Mouse (Mus musculus): ENCODE results near the gene Nup50. TPM values are rescaled to one million over a fixed set of nuclear protein-coding genes. Genes with fewer than 3 reads are reported as not detected.
"Not testable (repeated sequence)": the region's sequence is repeated elsewhere in the genome, so short reads cannot be mapped to it uniquely, and the experiment has no call there.

Gene Nup50
- 49.4 and 49.6 TPM in 2 replicates for polyA plus RNA-seq (2016; fragmentation: Nextera tagmentation; extraction: Ambion mirVana)

GRCm38 (mm10) chr15:84922884-84923507, at the start of gene Nup50:
Nup50 (plus strand) TSS chr15:84923411.
- H3K4me2 ChIP-seq (replicated peaks) = peak within 1 kb of the TSS; percentile 89
- peak within 1 kb of the TSS; percentile 94 for H3K27ac ChIP-seq
- H3K4me1 ChIP-seq = peaks cover 29% of the 10 kb centered on the region
- H3K4me3 ChIP-seq = peak within 1 kb of the TSS; percentile 99
- H3K27me3 ChIP-seq (replicated peaks) = no peaks in the 10 kb centered on the region
- peak within 1 kb of the TSS; percentile 99 for H3K9ac ChIP-seq
- peak; percentile 90 for ATAC-seq (ENCODE audit: low FRiP score, low read depth)
- H3K36me3 ChIP-seq = peaks cover 9% of the 10 kb centered on the region; the same call in 1 of the 2 replicates
- under 1% methylated on average over 60 of the region's 60 CpGs for WGBS
- H3K9me3 ChIP-seq = no peaks in the 10 kb centered on the region

- no peaks in the 10 kb centered on the region for H3K9me3 ChIP-seq
- WGBS = 80% methylated on average over 4 of the region's 4 CpGs
- H3K36me3 ChIP-seq = no peaks in the 10 kb centered on the region
- H3K27me3 ChIP-seq (replicated peaks) = no peaks in the 10 kb centered on the region
- H3K4me1 ChIP-seq = no peaks in the 10 kb centered on the region
- no peak for ATAC-seq (ENCODE audit: low FRiP score, low read depth)
- no peak overlapping the region for H3K4me3 ChIP-seq
- H3K9ac ChIP-seq = no peak overlapping the region
- no peak overlapping the region for H3K4me2 ChIP-seq (replicated peaks)
- no peak overlapping the region for H3K27ac ChIP-seq
Measured at GRCm38 (mm10) chr15:84873867-84874266, 49.3 kb upstream of the Nup50 start.

- Histone ChIP-seq H3K9ac (no peak overlapping the region), H3K4me1 (no peaks in the 10 kb centered on the region), H3K27me3 (replicated peaks) (no peaks in the 10 kb centered on the region), H3K4me2 (replicated peaks) (no peak overlapping the region), H3K4me3 (no peak overlapping the region), H3K9me3 (no peaks in the 10 kb centered on the region), H3K27ac (no peak overlapping the region), H3K36me3 (no peaks in the 10 kb centered on the region)
- 84% methylated on average over 12 of the region's 12 CpGs for WGBS
- ATAC-seq (ENCODE audit: low FRiP score, low read depth) = no peak
Measured at GRCm38 (mm10) chr15:84877029-84877815, 46.0 kb upstream of the Nup50 start.

GRCm38 (mm10) chr15:84888066-84888465, 35.1 kb upstream of the Nup50 start:
- no peaks in the 10 kb centered on the region for H3K36me3 ChIP-seq
- H3K27ac ChIP-seq = no peak overlapping the region
- H3K9me3 ChIP-seq = no peaks in the 10 kb centered on the region
- H3K27me3 ChIP-seq (replicated peaks) = no peaks in the 10 kb centered on the region
- no peak overlapping the region for H3K9ac ChIP-seq
- no peak overlapping the region for H3K4me2 ChIP-seq (replicated peaks)
- no peak overlapping the region for H3K4me3 ChIP-seq
- 78% methylated on average over 12 of the region's 12 CpGs for WGBS
- no peaks in the 10 kb centered on the region for H3K4me1 ChIP-seq
- ATAC-seq (ENCODE audit: low FRiP score, low read depth) = no peak

GRCm38 (mm10) chr15:84891246-84891645, 32.0 kb upstream of the Nup50 start:
- Histone ChIP-seq H3K36me3 (no peaks in the 10 kb centered on the region), H3K27me3 (replicated peaks) (no peaks in the 10 kb centered on the region), H3K4me3 (no peak overlapping the region), H3K4me1 (no peaks in the 10 kb centered on the region), H3K9me3 (no peaks in the 10 kb centered on the region), H3K27ac (no peak overlapping the region), H3K9ac (no peak overlapping the region), H3K4me2 (replicated peaks) (no peak overlapping the region)
- 64% methylated on average over 3 of the region's 3 CpGs for WGBS
- ATAC-seq (ENCODE audit: low FRiP score, low read depth) = no peak

GRCm38 (mm10) chr15:84891658-84892057, 31.6 kb upstream of the Nup50 start:
- Histone ChIP-seq H3K9ac (no peak overlapping the region), H3K9me3 (no peaks in the 10 kb centered on the region), H3K27me3 (replicated peaks) (no peaks in the 10 kb centered on the region), H3K36me3 (no peaks in the 10 kb centered on the region), H3K4me2 (replicated peaks) (no peak overlapping the region), H3K27ac (no peak overlapping the region), H3K4me3 (no peak overlapping the region), H3K4me1 (no peaks in the 10 kb centered on the region)
- WGBS = 5% methylated on average over 3 of the region's 3 CpGs
- ATAC-seq (ENCODE audit: low FRiP score, low read depth) = no peak

GRCm38 (mm10) chr15:84896216-84896615, 27.0 kb upstream of the Nup50 start:
- not testable (repeated sequence) for H3K27me3 ChIP-seq (replicated peaks); H3K9ac ChIP-seq; H3K9me3 ChIP-seq; ATAC-seq (ENCODE audit: low FRiP score, low read depth); H3K27ac ChIP-seq; H3K36me3 ChIP-seq; H3K4me2 ChIP-seq (replicated peaks); H3K4me3 ChIP-seq; H3K4me1 ChIP-seq
- 76% methylated on average over 10 of the region's 10 CpGs for WGBS

GRCm38 (mm10) chr15:84896664-84897063, 26.5 kb upstream of the Nup50 start:
- no peak overlapping the region for H3K9ac ChIP-seq
- no peaks in the 10 kb centered on the region for H3K9me3 ChIP-seq
- H3K36me3 ChIP-seq = no peaks in the 10 kb centered on the region
- no peaks in the 10 kb centered on the region for H3K27me3 ChIP-seq (replicated peaks)
- WGBS = 90% methylated on average over 1 of the region's 1 CpGs
- H3K27ac ChIP-seq = no peak overlapping the region
- H3K4me1 ChIP-seq = peaks cover 6% of the 10 kb centered on the region
- H3K4me2 ChIP-seq (replicated peaks) = no peak overlapping the region
- H3K4me3 ChIP-seq = no peak overlapping the region
- no peak for ATAC-seq (ENCODE audit: low FRiP score, low read depth)

GRCm38 (mm10) chr15:84898077-84898476, 25.1 kb upstream of the Nup50 start:
- no peak overlapping the region for H3K27ac ChIP-seq
- no peak for ATAC-seq (ENCODE audit: low FRiP score, low read depth)
- no peaks in the 10 kb centered on the region for H3K9me3 ChIP-seq
- H3K4me3 ChIP-seq = no peak overlapping the region
- peak overlapping the region; percentile 4; the same call in 1 of the 2 replicates for H3K4me2 ChIP-seq (replicated peaks)
- no peaks in the 10 kb centered on the region for H3K27me3 ChIP-seq (replicated peaks)
- peaks cover 6% of the 10 kb centered on the region for H3K4me1 ChIP-seq
- 33% methylated on average over 7 of the region's 7 CpGs for WGBS
- H3K9ac ChIP-seq = no peak overlapping the region
- H3K36me3 ChIP-seq = no peaks in the 10 kb centered on the region

- peaks cover under 1% of the 10 kb centered on the region for H3K4me1 ChIP-seq
- no peak overlapping the region for H3K27ac ChIP-seq
- H3K36me3 ChIP-seq = no peaks in the 10 kb centered on the region
- no peak overlapping the region for H3K9ac ChIP-seq
- ATAC-seq (ENCODE audit: low FRiP score, low read depth) = no peak
- 75% methylated on average over 7 of the region's 7 CpGs for WGBS
- no peaks in the 10 kb centered on the region for H3K9me3 ChIP-seq
- no peak overlapping the region for H3K4me3 ChIP-seq
- no peaks in the 10 kb centered on the region for H3K27me3 ChIP-seq (replicated peaks)
- H3K4me2 ChIP-seq (replicated peaks) = no peak overlapping the region
Measured at GRCm38 (mm10) chr15:84903843-84904385, 19.3 kb upstream of the Nup50 start.

- no peak for ATAC-seq (ENCODE audit: low FRiP score, low read depth)
- no peak overlapping the region for H3K4me3 ChIP-seq
- H3K9ac ChIP-seq = no peak overlapping the region
- 79% methylated on average over 3 of the region's 3 CpGs for WGBS
- no peak overlapping the region for H3K4me2 ChIP-seq (replicated peaks)
- H3K9me3 ChIP-seq = no peaks in the 10 kb centered on the region
- H3K27me3 ChIP-seq (replicated peaks) = no peaks in the 10 kb centered on the region
- H3K36me3 ChIP-seq = no peaks in the 10 kb centered on the region
- H3K27ac ChIP-seq = no peak overlapping the region
- H3K4me1 ChIP-seq = no peaks in the 10 kb centered on the region
Measured at GRCm38 (mm10) chr15:84913201-84913600, 10.0 kb upstream of the Nup50 start.

- ATAC-seq (ENCODE audit: low FRiP score, low read depth) = no peak
- Histone ChIP-seq H3K9me3 (no peaks in the 10 kb centered on the region), H3K27ac (no peak within 1 kb of the TSS), H3K9ac (no peak within 1 kb of the TSS), H3K4me3 (no peak within 1 kb of the TSS), H3K36me3 (no peaks in the 10 kb centered on the region), H3K4me2 (replicated peaks) (no peak within 1 kb of the TSS), H3K27me3 (replicated peaks) (no peaks in the 10 kb centered on the region), H3K4me1 (peaks cover 18% of the 10 kb centered on the region)
- WGBS = 92% methylated on average over 3 of the region's 3 CpGs
Measured at GRCm38 (mm10) chr15:84919938-84920337, 3.3 kb upstream of the Nup50 start, which contains the start of gene Gm29666. Gm29666 (minus strand) TSS chr15:84920038.
